Mouse (Mus musculus): ENCODE results near the gene Mthfd1l.
"Not testable (repeated sequence)": the region's sequence is repeated elsewhere in the genome, so short reads cannot be mapped to it uniquely, and the experiment has no call there.

Mthfd1l gene

GRCm38 (mm10) chr10:4203651-4204050 is 230.7 kb downstream of the Mthfd1l start:
- not testable (repeated sequence) for DNase-seq (ENCODE audit: low read depth, low spot score)

- no peak for DNase-seq (ENCODE audit: low read depth, low spot score)
These were observed 236.1 kb downstream of the Mthfd1l start for GRCm38 (mm10) chr10:4209040-4209439.

- DNase-seq (ENCODE audit: low read depth, low spot score) = no peak
These were observed 237.6 kb downstream of the Mthfd1l start for GRCm38 (mm10) chr10:4210313-4211066.

GRCm38 (mm10) chr10:4211067-4211447 is 238.1 kb downstream of the Mthfd1l start:
- DNase-seq (ENCODE audit: low read depth, low spot score) = no peak

All from brain, embryonic 18.5 days (tissue).